Mouse (Mus musculus): ENCODE measurements around the gene 2210408I21Rik. TPM values are rescaled to one million over a fixed set of nuclear protein-coding genes. Genes with fewer than 3 reads are reported as not detected.

2210408I21Rik gene
- polyA plus RNA-seq, 1 experiment from 2014 or later, result 5.2 TPM

DNA sequence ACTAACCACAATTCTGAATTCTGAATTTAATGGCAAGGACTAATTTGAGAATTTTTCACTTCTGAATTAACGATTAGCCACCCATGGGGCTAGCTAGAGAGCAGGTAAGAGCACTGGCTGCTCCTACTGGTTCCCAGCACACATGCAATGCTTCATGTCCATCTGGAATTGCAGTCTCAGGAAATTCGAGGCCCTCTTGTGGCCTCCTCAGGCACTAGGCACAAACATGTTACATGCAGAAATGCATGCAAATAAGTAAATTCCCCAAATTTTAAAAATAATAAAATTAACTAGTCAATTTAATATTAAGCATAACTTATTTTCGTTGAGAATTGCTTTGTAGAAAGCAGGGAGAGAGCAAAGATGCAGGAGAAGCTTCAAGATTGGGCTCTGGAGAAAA, 273.2 kb downstream of the 2210408I21Rik start:
- no peak for ATAC-seq (replicated peaks; ENCODE audit: extremely low read depth, insufficient read depth, low FRiP score)
- H3K4me2 ChIP-seq (ENCODE audit: low read depth, low read length), result no peak overlapping the region
- no peak overlapping the region for H3K4me3 ChIP-seq (ENCODE audit: low read length)
- no peak overlapping the region for H3K27ac ChIP-seq (ENCODE audit: low read length)
- 59% methylated on average over 3 of the region's 3 CpGs for WGBS
- no peak overlapping the region for H3K9ac ChIP-seq (ENCODE audit: low read length)
- no peaks in the 10 kb centered on the region for H3K4me1 ChIP-seq (ENCODE audit: control insufficient read depth, insufficient read depth, low read length)
- H3K36me3 ChIP-seq (ENCODE audit: control insufficient read depth, insufficient read depth), result no peaks in the 10 kb centered on the region
- H3K27me3 ChIP-seq (ENCODE audit: control insufficient read depth, insufficient read depth, low read length), result no peaks in the 10 kb centered on the region
- no peaks in the 10 kb centered on the region for H3K9me3 ChIP-seq (replicated peaks; ENCODE audit: control insufficient read depth, low read length)

DNA sequence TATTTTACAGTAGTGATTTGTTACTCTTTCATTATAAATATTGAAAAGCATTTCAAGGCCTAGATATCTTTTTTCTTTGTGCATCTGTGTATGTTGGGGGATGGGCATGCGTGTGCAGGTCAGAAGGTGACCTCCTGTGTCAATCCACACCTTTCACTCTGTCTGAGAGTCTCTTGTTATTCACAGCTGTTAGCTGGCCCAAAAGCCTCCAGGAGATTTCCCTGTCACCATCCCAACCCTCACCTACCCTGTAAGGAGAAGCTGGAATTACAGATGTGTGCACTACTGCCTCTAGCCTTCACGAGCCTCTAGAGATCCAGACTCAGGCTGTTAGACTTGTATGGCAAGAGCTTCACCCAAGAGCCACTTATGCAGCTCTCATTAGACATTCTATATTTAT, 274.5 kb downstream of the 2210408I21Rik start:
- no peak for ATAC-seq (replicated peaks; ENCODE audit: extremely low read depth, insufficient read depth, low FRiP score)
- 43% methylated on average over 2 of the region's 2 CpGs for WGBS
- no peak overlapping the region for H3K4me2 ChIP-seq (ENCODE audit: low read depth, low read length)

DNA sequence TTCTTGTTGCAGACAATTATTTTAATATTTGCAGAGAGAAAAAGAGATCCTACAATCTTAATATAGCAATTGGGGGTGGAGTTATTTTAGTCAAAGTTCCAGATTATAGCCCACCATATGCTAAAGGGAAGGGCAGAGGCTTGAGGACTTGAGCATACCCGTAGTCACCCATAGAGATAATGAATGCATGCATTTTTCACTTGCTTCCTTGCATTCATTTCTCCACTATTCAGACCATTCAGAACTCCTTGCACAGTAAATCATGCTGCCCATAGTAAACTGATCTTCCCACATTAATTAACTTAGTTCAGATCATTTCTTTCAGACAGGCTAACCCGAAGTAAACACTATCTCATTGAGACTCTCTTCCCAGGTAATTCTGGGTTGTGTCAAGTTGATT, 277.5 kb downstream of the 2210408I21Rik start:
- H3K27me3 ChIP-seq (ENCODE audit: control insufficient read depth, insufficient read depth, low read length), result no peaks in the 10 kb centered on the region
- H3K36me3 ChIP-seq (ENCODE audit: control insufficient read depth, insufficient read depth), result no peaks in the 10 kb centered on the region
- no peak overlapping the region for H3K4me2 ChIP-seq (ENCODE audit: low read depth, low read length)
- no peaks in the 10 kb centered on the region for H3K9me3 ChIP-seq (replicated peaks; ENCODE audit: control insufficient read depth, low read length)
- H3K4me3 ChIP-seq (ENCODE audit: low read length), result no peak overlapping the region
- no peak overlapping the region for H3K27ac ChIP-seq (ENCODE audit: low read length)
- no peak overlapping the region for H3K9ac ChIP-seq (ENCODE audit: low read length)
- no peak for ATAC-seq (replicated peaks; ENCODE audit: extremely low read depth, insufficient read depth, low FRiP score)
- no peaks in the 10 kb centered on the region for H3K4me1 ChIP-seq (ENCODE audit: control insufficient read depth, insufficient read depth, low read length)
- 82% methylated on average over 2 of the region's 2 CpGs for WGBS

More for the DNA sequence above, 274.5 kb downstream of the 2210408I21Rik start:
- H3K36me3 ChIP-seq (ENCODE audit: control insufficient read depth, insufficient read depth), result no peaks in the 10 kb centered on the region
- no peaks in the 10 kb centered on the region for H3K4me1 ChIP-seq (ENCODE audit: control insufficient read depth, insufficient read depth, low read length)
- no peaks in the 10 kb centered on the region for H3K27me3 ChIP-seq (ENCODE audit: control insufficient read depth, insufficient read depth, low read length)
- H3K27ac ChIP-seq (ENCODE audit: low read length), result no peak overlapping the region
- H3K9me3 ChIP-seq (replicated peaks; ENCODE audit: control insufficient read depth, low read length), result no peaks in the 10 kb centered on the region
- no peak overlapping the region for H3K9ac ChIP-seq (ENCODE audit: low read length)
- no peak overlapping the region for H3K4me3 ChIP-seq (ENCODE audit: low read length)

DNA sequence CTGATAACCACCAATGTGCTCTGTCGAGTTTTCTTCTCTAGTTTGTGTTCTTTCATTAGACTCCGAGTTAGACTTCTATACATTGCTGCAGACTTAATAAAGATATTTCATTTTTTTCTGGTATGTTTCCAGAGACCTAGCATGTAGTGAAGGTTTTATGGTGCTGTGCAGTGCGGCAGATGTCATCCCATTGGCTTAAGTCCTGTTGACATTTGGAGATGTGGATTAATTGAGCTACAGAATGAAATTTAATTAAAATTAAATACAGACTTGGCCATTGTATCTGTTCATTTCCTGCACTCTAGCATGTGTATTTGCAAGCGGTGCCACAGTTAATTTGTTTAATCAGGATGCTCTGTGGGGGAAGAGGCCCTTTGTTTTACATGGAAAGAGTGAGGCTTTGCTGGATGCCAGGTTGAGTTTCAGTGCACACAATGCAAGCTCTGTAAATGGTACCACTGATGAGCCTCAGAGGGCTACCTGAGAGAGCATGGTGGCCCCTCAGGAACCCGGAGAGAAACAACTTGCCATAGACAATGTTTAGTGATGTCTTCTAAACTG, 314.7 kb downstream of the 2210408I21Rik start:
- no peaks in the 10 kb centered on the region for H3K4me1 ChIP-seq (ENCODE audit: control insufficient read depth, insufficient read depth, low read length)
- no peaks in the 10 kb centered on the region for H3K36me3 ChIP-seq (ENCODE audit: control insufficient read depth, insufficient read depth)
- H3K4me3 ChIP-seq (ENCODE audit: low read length), result no peak overlapping the region
- H3K4me2 ChIP-seq (ENCODE audit: low read depth, low read length), result no peak overlapping the region
- H3K27me3 ChIP-seq (ENCODE audit: control insufficient read depth, insufficient read depth, low read length), result no peaks in the 10 kb centered on the region
- no peak overlapping the region for H3K9ac ChIP-seq (ENCODE audit: low read length)
- no peak for ATAC-seq (replicated peaks; ENCODE audit: extremely low read depth, insufficient read depth, low FRiP score)
- 81% methylated on average over 5 of the region's 5 CpGs for WGBS
- H3K27ac ChIP-seq (ENCODE audit: low read length), result no peak overlapping the region
- no peaks in the 10 kb centered on the region for H3K9me3 ChIP-seq (replicated peaks; ENCODE audit: control insufficient read depth, low read length)

DNA sequence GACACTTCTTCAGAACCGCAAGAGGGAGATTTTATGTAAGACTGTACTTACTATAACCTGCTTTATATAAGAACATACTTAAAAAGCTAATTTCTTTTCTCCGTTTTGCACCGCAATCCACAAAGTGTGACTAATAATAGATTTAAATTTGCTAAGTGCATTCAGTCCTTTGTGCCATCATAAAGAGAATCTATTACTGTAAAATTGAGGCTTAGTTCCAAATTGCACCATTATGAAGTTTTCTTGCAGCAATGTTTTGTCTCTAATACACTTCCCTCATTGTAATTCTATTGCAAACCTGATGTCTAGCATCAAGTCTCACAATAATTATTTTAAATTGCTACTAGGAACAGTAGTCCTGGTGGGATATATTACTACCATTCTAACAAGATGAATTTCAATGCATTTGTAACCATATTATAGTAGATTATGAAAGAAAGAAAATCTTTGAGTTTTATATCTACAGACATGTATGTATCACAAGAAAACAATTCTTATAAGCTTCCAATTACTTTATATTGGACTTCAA, 334.8 kb downstream of the 2210408I21Rik start:
- 90% methylated on average over 3 of the region's 3 CpGs for WGBS
- H3K36me3 ChIP-seq (ENCODE audit: control insufficient read depth, insufficient read depth), result no peaks in the 10 kb centered on the region
- ATAC-seq (replicated peaks; ENCODE audit: extremely low read depth, insufficient read depth, low FRiP score), result no peak
- H3K27me3 ChIP-seq (ENCODE audit: control insufficient read depth, insufficient read depth, low read length), result no peaks in the 10 kb centered on the region
- H3K27ac ChIP-seq (ENCODE audit: low read length), result no peak overlapping the region
- no peak overlapping the region for H3K9ac ChIP-seq (ENCODE audit: low read length)
- no peak overlapping the region for H3K4me2 ChIP-seq (ENCODE audit: low read depth, low read length)
- no peaks in the 10 kb centered on the region for H3K4me1 ChIP-seq (ENCODE audit: control insufficient read depth, insufficient read depth, low read length)
- no peaks in the 10 kb centered on the region for H3K9me3 ChIP-seq (replicated peaks; ENCODE audit: control insufficient read depth, low read length)
- H3K4me3 ChIP-seq (ENCODE audit: low read length), result no peak overlapping the region

DNA sequence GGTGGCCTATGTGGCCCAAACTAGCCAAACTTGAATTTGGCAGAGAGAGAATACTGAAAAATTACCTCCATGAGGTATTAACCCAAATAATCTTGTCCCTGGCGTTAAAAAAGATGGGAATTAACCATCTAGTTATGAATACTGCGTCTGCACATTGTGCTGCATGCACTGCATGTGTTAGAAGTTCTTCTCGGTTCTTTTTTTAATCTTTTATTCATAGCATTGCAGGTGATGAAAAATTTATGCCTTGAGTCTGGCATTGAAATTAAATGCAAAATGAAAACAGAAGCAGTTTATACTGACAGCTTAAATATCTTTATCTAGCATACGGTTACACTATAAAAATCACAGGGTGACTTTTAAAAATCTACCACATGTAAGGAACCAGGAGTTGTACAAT, 341.1 kb downstream of the 2210408I21Rik start:
- Histone ChIP-seq H3K9me3 (replicated peaks; ENCODE audit: control insufficient read depth, low read length) (no peaks in the 10 kb centered on the region), H3K4me1 (ENCODE audit: control insufficient read depth, insufficient read depth, low read length) (no peaks in the 10 kb centered on the region), H3K9ac (ENCODE audit: low read length) (no peak overlapping the region), H3K27ac (ENCODE audit: low read length) (no peak overlapping the region), H3K27me3 (ENCODE audit: control insufficient read depth, insufficient read depth, low read length) (no peaks in the 10 kb centered on the region), H3K4me3 (ENCODE audit: low read length) (no peak overlapping the region), H3K4me2 (ENCODE audit: low read depth, low read length) (no peak overlapping the region), H3K36me3 (ENCODE audit: control insufficient read depth, insufficient read depth) (no peaks in the 10 kb centered on the region)
- ATAC-seq (replicated peaks; ENCODE audit: extremely low read depth, insufficient read depth, low FRiP score), result no peak
- 75% methylated on average over 4 of the region's 4 CpGs for WGBS

DNA sequence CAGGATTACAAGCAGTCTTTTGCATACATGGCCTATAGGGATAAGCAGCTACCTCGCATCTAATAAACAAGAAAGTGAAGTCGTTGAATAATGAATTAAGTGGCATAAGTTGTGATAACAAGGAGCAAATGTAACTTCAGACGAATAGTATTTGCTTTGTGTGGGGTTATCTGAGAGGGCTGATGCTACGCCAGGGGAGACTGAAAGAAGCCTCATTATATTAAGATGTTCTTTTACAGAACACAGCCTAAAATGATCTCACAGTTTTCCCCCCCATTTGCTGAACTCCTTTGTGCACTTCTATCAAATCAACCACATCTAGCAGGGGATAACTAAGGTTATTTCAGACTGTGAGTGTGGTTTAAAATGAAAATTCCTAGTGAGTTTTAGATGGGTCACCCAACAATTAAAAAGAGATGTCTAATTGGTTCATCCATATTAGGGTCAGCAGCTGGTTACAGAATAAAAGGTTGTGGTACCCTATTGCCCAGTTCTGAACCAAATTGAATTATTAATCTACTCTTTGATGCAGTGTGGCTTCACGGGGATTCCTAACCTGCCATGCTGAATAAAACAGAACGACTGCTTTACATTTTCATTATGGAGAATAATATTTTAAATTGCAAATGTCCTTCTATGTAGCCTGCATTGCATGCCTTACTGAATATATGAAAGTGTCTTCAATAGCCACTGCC, 343.2 kb downstream of the 2210408I21Rik start:
- H3K4me3 ChIP-seq (ENCODE audit: low read length), result no peak overlapping the region
- no peak overlapping the region for H3K4me2 ChIP-seq (ENCODE audit: low read depth, low read length)
- no peaks in the 10 kb centered on the region for H3K27me3 ChIP-seq (ENCODE audit: control insufficient read depth, insufficient read depth, low read length)
- no peaks in the 10 kb centered on the region for H3K4me1 ChIP-seq (ENCODE audit: control insufficient read depth, insufficient read depth, low read length)
- no peak overlapping the region for H3K27ac ChIP-seq (ENCODE audit: low read length)
- no peak for ATAC-seq (replicated peaks; ENCODE audit: extremely low read depth, insufficient read depth, low FRiP score)
- H3K9ac ChIP-seq (ENCODE audit: low read length), result no peak overlapping the region
- 60% methylated on average over 6 of the region's 6 CpGs for WGBS
- no peaks in the 10 kb centered on the region for H3K36me3 ChIP-seq (ENCODE audit: control insufficient read depth, insufficient read depth)
- H3K9me3 ChIP-seq (replicated peaks; ENCODE audit: control insufficient read depth, low read length), result no peaks in the 10 kb centered on the region

DNA sequence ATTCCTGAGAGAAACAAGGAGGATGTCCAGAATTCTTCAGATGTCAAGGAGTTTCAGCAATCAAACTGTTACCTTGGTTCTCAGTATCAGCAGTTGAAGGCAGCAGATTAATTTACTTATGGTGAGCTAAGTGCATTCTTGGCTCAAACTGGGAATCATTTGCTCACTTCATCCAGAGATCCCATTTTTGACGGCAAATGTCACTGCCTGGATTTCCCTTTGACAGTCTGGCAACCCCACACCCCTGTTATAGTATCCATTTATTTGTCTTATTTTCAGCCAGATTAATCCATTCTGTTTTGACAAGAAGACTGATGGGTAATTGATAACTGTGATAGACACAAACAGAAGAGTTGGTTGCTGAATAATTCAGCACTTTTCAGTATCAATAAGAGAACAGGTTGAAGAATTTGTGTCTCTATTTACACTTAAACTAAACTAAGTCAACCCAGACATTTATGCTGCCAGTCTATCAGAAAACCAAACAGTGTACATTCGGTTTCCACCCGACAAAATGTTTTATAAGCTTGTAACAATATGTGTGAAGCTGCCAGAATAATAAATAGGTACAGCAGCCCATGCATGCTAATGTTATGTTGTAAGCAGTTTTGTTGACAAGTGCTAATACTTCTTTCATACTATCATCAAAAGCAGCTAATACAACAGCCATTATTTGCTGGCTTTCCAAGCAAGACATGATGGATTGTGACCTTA, 354.8 kb downstream of the 2210408I21Rik start:
- WGBS, result 59% methylated on average over 3 of the region's 3 CpGs

DNA sequence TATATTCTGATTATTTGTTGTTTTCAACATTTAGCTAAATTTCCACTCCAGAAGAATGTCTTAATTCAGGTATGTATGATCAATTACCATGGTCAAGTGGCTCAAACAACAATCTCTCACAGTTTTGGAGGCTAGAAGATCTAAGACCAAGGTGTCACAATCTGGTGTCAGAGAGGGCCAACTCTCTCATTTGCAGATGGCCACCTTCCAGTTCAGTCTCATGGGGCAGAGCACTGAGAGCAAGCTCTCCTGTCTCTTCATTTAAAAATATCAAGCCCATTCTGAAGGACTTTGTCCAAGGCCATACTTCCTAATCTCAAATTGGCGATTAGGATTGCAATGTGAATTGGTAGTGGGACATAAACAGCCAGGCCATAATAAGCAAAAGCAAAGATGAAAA, 378.7 kb downstream of the 2210408I21Rik start:
- WGBS, result 65% methylated on average over 1 of the region's 1 CpGs
- no peak overlapping the region for H3K4me3 ChIP-seq (ENCODE audit: low read length)
- no peaks in the 10 kb centered on the region for H3K36me3 ChIP-seq (ENCODE audit: control insufficient read depth, insufficient read depth)
- H3K9ac ChIP-seq (ENCODE audit: low read length), result no peak overlapping the region
- H3K4me2 ChIP-seq (ENCODE audit: low read depth, low read length), result no peak overlapping the region
- no peaks in the 10 kb centered on the region for H3K4me1 ChIP-seq (ENCODE audit: control insufficient read depth, insufficient read depth, low read length)
- H3K9me3 ChIP-seq (replicated peaks; ENCODE audit: control insufficient read depth, low read length), result no peaks in the 10 kb centered on the region
- H3K27me3 ChIP-seq (ENCODE audit: control insufficient read depth, insufficient read depth, low read length), result no peaks in the 10 kb centered on the region
- no peak overlapping the region for H3K27ac ChIP-seq (ENCODE audit: low read length)
- no peak for ATAC-seq (replicated peaks; ENCODE audit: extremely low read depth, insufficient read depth, low FRiP score)

More for the DNA sequence above, 354.8 kb downstream of the 2210408I21Rik start:
- no peak for ATAC-seq (replicated peaks; ENCODE audit: extremely low read depth, insufficient read depth, low FRiP score)
- H3K36me3 ChIP-seq (ENCODE audit: control insufficient read depth, insufficient read depth), result no peaks in the 10 kb centered on the region
- H3K4me1 ChIP-seq (ENCODE audit: control insufficient read depth, insufficient read depth, low read length), result no peaks in the 10 kb centered on the region
- no peak overlapping the region for H3K9ac ChIP-seq (ENCODE audit: low read length)
- H3K4me2 ChIP-seq (ENCODE audit: low read depth, low read length), result no peak overlapping the region
- no peak overlapping the region for H3K4me3 ChIP-seq (ENCODE audit: low read length)
- no peak overlapping the region for H3K27ac ChIP-seq (ENCODE audit: low read length)
- H3K27me3 ChIP-seq (ENCODE audit: control insufficient read depth, insufficient read depth, low read length), result no peaks in the 10 kb centered on the region
- no peaks in the 10 kb centered on the region for H3K9me3 ChIP-seq (replicated peaks; ENCODE audit: control insufficient read depth, low read length)
